Mouse (Mus musculus): ENCODE measurements around the gene Mast4.

DNA sequence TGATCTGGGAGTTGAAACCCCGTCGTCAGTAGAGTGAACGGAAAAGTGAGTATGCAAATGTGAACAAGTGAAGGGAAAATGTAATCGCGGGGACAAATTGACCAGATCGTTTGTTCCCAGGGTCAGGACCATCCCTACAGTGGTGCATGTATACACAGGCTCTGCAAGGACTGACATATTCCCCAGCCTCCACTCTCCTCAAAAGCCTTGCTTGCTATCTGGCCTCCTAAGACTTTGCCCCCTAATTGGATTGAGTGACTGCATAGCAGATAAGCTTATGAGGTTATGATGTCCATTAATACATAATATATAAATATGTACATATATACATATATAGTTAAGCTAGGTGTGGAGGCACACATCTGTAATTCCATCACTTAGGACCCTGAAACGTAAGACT, 388.8 kb downstream of the Mast4 start:
- TF ChIP-seq CTCF (IDR thresholded peaks at IDR 0.05; ENCODE audit: borderline replicate concordance, insufficient read depth, low read length) (no peak), POLR2A (IDR thresholded peaks at IDR 0.05; ENCODE audit: low read depth, low read length) (no peak)
